Comparison of ENCODE assay signal across 17 mouse cellular contexts in genomic region chr9:114112226-114112625, GRCm38 (mm10). TPM values are rescaled to one million over a fixed set of nuclear protein-coding genes. Genes with fewer than 3 reads are reported as not detected.
DNase-seq lines count a peak whose midpoint lies in the region; ATAC-seq and TF ChIP-seq lines count a peak whose summit lies in the region.
"Had no signal": no experiment of that assay in that cellular context is flagged by ENCODE, and none has a peak within 500 bp of the region (broad histone marks: within the 10 kb centered on the region; RNA-seq: fewer than 3 reads in every experiment).

No protein-coding gene starts in this region.

- H3K4me3 ChIP-seq in lung, embryonic 16.5 days (ENCODE audit: low read length): no peak overlapping the region
- H3K4me3 ChIP-seq in limb, embryonic 14.5 days (replicated peaks; ENCODE audit: low read length): no peak overlapping the region
- H3K4me3 ChIP-seq in gastrocnemius, adult 2 months: no peak overlapping the region
- H3K4me3 ChIP-seq: forebrain, embryonic 12.5 days; heart, adult 2 months; liver, embryonic 13.5 days; megakaryocyte, embryonic 14.5 days had no signal

- H3K9ac ChIP-seq in lung, embryonic 16.5 days (ENCODE audit: low read length): no peak overlapping the region
- H3K9ac ChIP-seq in limb, embryonic 14.5 days (ENCODE audit: low read depth, low read length, severe bottlenecking): no peak overlapping the region
- H3K9ac ChIP-seq: forebrain, embryonic 12.5 days; liver, embryonic 13.5 days had no signal

- 21% methylated on average over 6 of the region's 6 CpGs for WGBS in lung, embryonic 16.5 days
- 56% methylated on average over 6 of the region's 6 CpGs for WGBS in limb, embryonic 14.5 days

- H3K9me3 ChIP-seq in lung, embryonic 16.5 days (ENCODE audit: control insufficient read depth, low read length): no peaks in the 10 kb centered on the region
- H3K9me3 ChIP-seq in limb, embryonic 14.5 days (ENCODE audit: control insufficient read depth, low read length): no peaks in the 10 kb centered on the region
- H3K9me3 ChIP-seq: forebrain, embryonic 12.5 days; liver, embryonic 13.5 days had no signal

- H3K4me1 ChIP-seq in lung, embryonic 16.5 days (replicated peaks; ENCODE audit: control insufficient read depth, insufficient read depth, low read length): no peaks in the 10 kb centered on the region
- H3K4me1 ChIP-seq in limb, embryonic 14.5 days (ENCODE audit: control insufficient read depth, insufficient read depth, low read length): 0 out of 2 replicates have a peak, but pooled peaks cover 3% of the 10 kb centered on the region
- H3K4me1 ChIP-seq: forebrain, embryonic 12.5 days; liver, embryonic 13.5 days had no signal

- peak; percentile 31; the same call in 1 of the 2 replicates for ATAC-seq in lung, embryonic 16.5 days (ENCODE audit: low read depth)
- ATAC-seq in limb, embryonic 14.5 days (ENCODE audit: low FRiP score, low read depth): peak; percentile 77
- ATAC-seq in granulocyte monocyte progenitor cell, adult 5-6 weeks (replicated peaks; ENCODE audit: poor library complexity, severe bottlenecking): no peak
- ATAC-seq: intestine, embryonic 16.5 days had no signal

- intact Hi-C loops in heart, postnatal 10 days (cut with DNase I): loop anchor here (10.0 kb wide), 1 partner anchor 397 kb away; no protein-coding TSS in a partner anchor
- intact Hi-C loops in gastrocnemius, adult 2 months (cut with DNase I): loop anchor here (10.0 kb wide), 1 partner anchor 367 kb away; the partner anchor contains the start of gene Clasp2

- no peak overlapping the region for H3K4me2 ChIP-seq in lung, embryonic 16.5 days (ENCODE audit: low read depth, low read length)
- no peak overlapping the region for H3K4me2 ChIP-seq in limb, embryonic 14.5 days (replicated peaks; ENCODE audit: low read depth, low read length, severe bottlenecking)
- H3K4me2 ChIP-seq: forebrain, embryonic 12.5 days; liver, embryonic 13.5 days had no signal

- no peak for TF ChIP-seq CTCF in gastrocnemius, adult 2 months (IDR thresholded peaks at IDR 0.05)

- peak; percentile 66 for DNase-seq in heart, adult 11 months
- DNase-seq in heart, postnatal 10 days: no peak
- DNase-seq in lung, postnatal 14 days: no peak
- peak; percentile 23 for DNase-seq in NIH3T3 (ENCODE audit: low read depth)
- peak; percentile 87 for DNase-seq in limb, embryonic 14.5 days (ENCODE audit: low spot score)
- DNase-seq in gastrocnemius, adult 2 months: no peak
- DNase-seq: cerebellum, adult 2 months; heart, adult 2 months; heart, postnatal 14 days; kidney, postnatal 36 days; liver, embryonic 13.5 days; right cerebral cortex, postnatal 14 days had no signal

- no peaks in the 10 kb centered on the region for H3K27me3 ChIP-seq in lung, embryonic 16.5 days (ENCODE audit: control insufficient read depth, insufficient read depth, low read depth, low read length)
- no peaks in the 10 kb centered on the region for H3K27me3 ChIP-seq in limb, embryonic 14.5 days (ENCODE audit: control insufficient read depth, insufficient read depth, low read length)
- H3K27me3 ChIP-seq: forebrain, embryonic 12.5 days; liver, embryonic 13.5 days had no signal

- TF ChIP-seq POLR2A in limb, embryonic 14.5 days (IDR thresholded peaks at IDR 0.05; ENCODE audit: borderline replicate concordance, extremely low read depth, insufficient read depth, insufficient read length): no peak

- H3K27ac ChIP-seq in lung, embryonic 16.5 days (ENCODE audit: low read length): no peak overlapping the region
- no peak overlapping the region for H3K27ac ChIP-seq in limb, embryonic 14.5 days (replicated peaks; ENCODE audit: low read depth, low read length)
- no peak overlapping the region for H3K27ac ChIP-seq in gastrocnemius, adult 2 months
- H3K27ac ChIP-seq: forebrain, embryonic 12.5 days; heart, adult 2 months; liver, embryonic 13.5 days had no signal

- H3K36me3 ChIP-seq in lung, embryonic 16.5 days (ENCODE audit: control insufficient read depth, insufficient read depth, low read length): no peaks in the 10 kb centered on the region
- no peaks in the 10 kb centered on the region for H3K36me3 ChIP-seq in limb, embryonic 14.5 days (ENCODE audit: control insufficient read depth, insufficient read depth, low read length)
- H3K36me3 ChIP-seq: forebrain, embryonic 12.5 days; liver, embryonic 13.5 days had no signal

RNA-seq across cellular contexts. Expression of gene Susd5, which starts 55.3 kb away (rescaled TPM):
- total RNA-seq in heart, postnatal 10 days (2021): 1 to 10 TPM; 1.0 to 1.4 TPM
- polyA plus RNA-seq in lung, embryonic 16.5 days (2015; fragmentation: Nextera tagmentation; extraction: Ambion mirVana): 1.2 and 1.3 TPM in 2 replicates
- 29.8 and 34.5 TPM in 2 replicates for polyA plus RNA-seq in limb, embryonic 14.5 days (2012; rRNA removed)
- polyA plus RNA-seq in limb, embryonic 14.5 days (2014; fragmentation: Nextera tagmentation; extraction: Ambion mirVana): 15.7 and 16.8 TPM in 2 replicates
- total RNA-seq in gastrocnemius, adult 2 months (2021): 1 to 10 TPM in 1 of 2 experiments, under 1 TPM in 1; 0.69 to 1.1 TPM
- not detected in 2 replicates for total RNA-seq in granulocyte monocyte progenitor cell, adult 5-6 weeks (2014; fragmentation: Nextera tagmentation)
- not detected in 2 replicates for total RNA-seq in granulocyte monocyte progenitor cell, adult 5-6 weeks (2017)
- polyA plus RNA-seq: liver, embryonic 13.5 days had no signal

Comparison
In these comparisons a context has a peak if more than half of its experiments do, and no peak if none do; other contexts are left out.
1. DNase-seq: peak in heart, adult 11 months (single experiment), NIH3T3 (single experiment) and limb, embryonic 14.5 days (single experiment); none in heart, postnatal 10 days (0 of 2), lung, postnatal 14 days (single experiment) and gastrocnemius, adult 2 months (single experiment).